Mouse (Mus musculus): Measurements from ENCODE around the gene Olfr370.

Olfr370 gene

GRCm38 (mm10) chr8:83587644-83588043, 52.1 kb downstream of the Olfr370 start:
- ChIA-PET CTCF (interaction anchor here in 2 of 4 experiments (0.7 to 1.1 kb wide), 2 partner anchors 10 to 368 kb away, joined by 4 to 8 read pairs; partner anchors contain the start of gene Asf1b (in 1 of the 2)), POLR2A (interaction anchor here in 2 of 4 experiments (1.2 to 9.1 kb wide), 9 partner anchors 7 to 68 kb away, joined by 3 to 67 read pairs (median 10); partner anchors contain the start of genes Dnajb1 (in 2 of the 2), Tecr (in 2 of the 2) and Ndufb7 (in 1 of the 2))

GRCm38 (mm10) chr8:83588886-83589285, 53.3 kb downstream of the Olfr370 start:
- CTCF ChIA-PET = interaction anchor here in 2 of 4 experiments (1.0 to 1.2 kb wide), 4 partner anchors 11 to 367 kb away, joined by 3 to 4 read pairs (median 3); partner anchors contain the start of gene Asf1b (in 1 of the 2)
- POLR2A ChIA-PET = interaction anchor here in 2 of 4 experiments (1.2 to 9.1 kb wide), 10 partner anchors 9 to 22 kb away, joined by 3 to 67 read pairs (median 8); partner anchors contain the start of genes Dnajb1 (in 2 of the 2), Ndufb7 (in 2 of the 2) and Tecr (in 2 of the 2)

GRCm38 (mm10) chr8:83590488-83591023, 55.0 kb downstream of the Olfr370 start:
- ChIA-PET CTCF (interaction anchor here in 3 of 4 experiments (0.6 to 1.6 kb wide), 3 partner anchors 24 to 186 kb away, joined by 3 to 4 read pairs (median 3); partner anchors contain the start of gene Ndufb7 (in 1 of the 3)), POLR2A (interaction anchor here in 3 of 4 experiments (1.0 to 9.1 kb wide), 9 partner anchors 8 to 23 kb away, joined by 3 to 67 read pairs (median 10); partner anchors contain the start of genes Dnajb1 (in 2 of the 3), Tecr (in 2 of the 3) and Ndufb7 (in 1 of the 3))

- ChIA-PET POLR2A (interaction anchor here in 3 of 4 experiments (0.7 to 9.1 kb wide), 15 partner anchors 9 to 363 kb away, joined by 3 to 67 read pairs (median 5); partner anchors contain the start of genes Dnajb1 (in 3 of the 3), Tecr (in 3 of the 3), Asf1b (in 1 of the 3) and Gm10644 (in 1 of the 3)), CTCF (interaction anchor here in 1 of 4 experiments (1.0 kb wide), 1 partner anchor 307 kb away, joined by 4 read pairs; the partner anchor contains the start of gene Adgrl1)
These were observed 57.1 kb downstream of the Olfr370 start for GRCm38 (mm10) chr8:83592682-83593081.

GRCm38 (mm10) chr8:83593325-83594166, 58.0 kb downstream of the Olfr370 start:
- ChIA-PET POLR2A (interaction anchor here in 3 of 4 experiments (0.7 to 9.1 kb wide), 24 partner anchors 7 to 434 kb away, joined by 3 to 67 read pairs (median 6); partner anchors contain the start of genes Tecr (in 3 of the 3), Dnajb1 (in 2 of the 3), Ndufb7 (in 2 of the 3) and Asf1b (in 1 of the 3)), CTCF (interaction anchor here in 2 of 4 experiments (0.6 to 1.1 kb wide), 3 partner anchors 27 to 363 kb away, joined by 3 to 4 read pairs (median 3); partner anchors contain the start of gene Ndufb7 (in 1 of the 2))

- CTCF ChIA-PET = interaction anchor here in 3 of 4 experiments (0.6 to 1.1 kb wide), 20 partner anchors 12 to 1035 kb away, joined by 3 to 6 read pairs (median 3); partner anchors contain the start of genes Ndufb7 (in 1 of the 3) and Tecr (in 1 of the 3)
These were observed 58.8 kb downstream of the Olfr370 start for GRCm38 (mm10) chr8:83594167-83595049.

More at GRCm38 (mm10) chr8:83594167-83595049, 58.8 kb downstream of the Olfr370 start:
- POLR2A ChIA-PET = interaction anchor here (0.6 to 9.1 kb wide), 35 partner anchors 8 to 441 kb away, joined by 3 to 67 read pairs (median 4); partner anchors contain the start of genes Tecr (in 4 of the 4), Dnajb1 (in 3 of the 4), Asf1b (in 2 of the 4) and Gm10644 (in 2 of the 4)
